33 mouse cellular contexts compared by ENCODE assay signal in genomic region chr16:30253900-30254299, GRCm38 (mm10). TPM values are rescaled to one million over a fixed set of nuclear protein-coding genes. Genes with fewer than 3 reads are reported as not detected.
"Had no signal": no experiment of that assay in that cellular context is flagged by ENCODE, and none has a peak within 500 bp of the region (broad histone marks: within the 10 kb centered on the region; RNA-seq: fewer than 3 reads in every experiment).

No protein-coding gene starts in this region.

- ATAC-seq: forebrain, postnatal 0 days; hindbrain, embryonic 16.5 days; inflammation-experienced regulatory T-cells, adult 6 months; intestine, embryonic 15.5 days had no signal

- H3K27ac ChIP-seq: heart, adult 2 months; heart, embryonic 13.5 days; heart, embryonic 15.5 days; hindbrain, embryonic 10.5 days; hindbrain, embryonic 12.5 days; hindbrain, embryonic 14.5 days; intestine, embryonic 15.5 days; kidney, embryonic 15.5 days; kidney, postnatal 0 days; layer of hippocampus, adult 2 months; left cerebral cortex, adult 2 months; limb, embryonic 10.5 days; limb, embryonic 12.5 days; liver, embryonic 13.5 days had no signal

- DNase-seq: forebrain, postnatal 0 days; gastrocnemius, postnatal 14 days; gastrocnemius, postnatal 36 days; heart, adult 11 months; heart, adult 2 months; heart, postnatal 14 days; heart, postnatal 36 days; kidney, postnatal 14 days; liver, embryonic 13.5 days; lung, adult 18-20 months had no signal

- H3K4me3 ChIP-seq: heart, adult 2 months; heart, embryonic 13.5 days; heart, embryonic 15.5 days; hindbrain, embryonic 10.5 days; hindbrain, embryonic 12.5 days; intestine, embryonic 15.5 days; kidney, embryonic 15.5 days; layer of hippocampus, adult 2 months; left cerebral cortex, adult 2 months; limb, embryonic 10.5 days; limb, embryonic 12.5 days; liver, embryonic 13.5 days had no signal

- H3K9me3 ChIP-seq: heart, embryonic 13.5 days; heart, embryonic 15.5 days; hindbrain, embryonic 10.5 days; hindbrain, embryonic 12.5 days; intestine, embryonic 15.5 days; kidney, embryonic 15.5 days; limb, embryonic 10.5 days; limb, embryonic 12.5 days; liver, embryonic 13.5 days had no signal

- H3K4me2 ChIP-seq: heart, embryonic 11.5 days; heart, embryonic 13.5 days; heart, embryonic 15.5 days; hindbrain, embryonic 12.5 days; hindbrain, embryonic 14.5 days; intestine, embryonic 15.5 days; kidney, embryonic 15.5 days; limb, embryonic 12.5 days; liver, embryonic 13.5 days had no signal

- H3K9ac ChIP-seq: forebrain, postnatal 0 days; heart, embryonic 13.5 days; heart, embryonic 15.5 days; hindbrain, embryonic 12.5 days; hindbrain, embryonic 14.5 days; intestine, embryonic 15.5 days; kidney, embryonic 15.5 days; limb, embryonic 12.5 days; liver, embryonic 13.5 days had no signal

- H3K27me3 ChIP-seq: intestine, embryonic 15.5 days had no signal

- H3K36me3 ChIP-seq: heart, embryonic 13.5 days; heart, embryonic 15.5 days; hindbrain, embryonic 10.5 days; hindbrain, embryonic 12.5 days; intestine, embryonic 15.5 days; kidney, embryonic 15.5 days; limb, embryonic 10.5 days; limb, embryonic 12.5 days; liver, embryonic 13.5 days had no signal

RNA-seq across cellular contexts. Expression of gene Cpn2, which starts 13.4 kb away (rescaled TPM):
- total RNA-seq: forebrain, postnatal 0 days; gastrocnemius, postnatal 14 days; gastrocnemius, postnatal 36 days; layer of hippocampus, adult 2 months; layer of hippocampus, postnatal 10 days; layer of hippocampus, postnatal 25 days; left cerebral cortex, adult 2 months; left cerebral cortex, postnatal 14 days; left cerebral cortex, postnatal 36 days had no signal
- polyA plus RNA-seq: forebrain, postnatal 0 days; gonadal fat pad, adult 2 months; heart, embryonic 11.5 days; heart, embryonic 13.5 days; heart, embryonic 15.5 days; hindbrain, embryonic 10.5 days; hindbrain, embryonic 12.5 days; hindbrain, embryonic 14.5 days; hindbrain, embryonic 16.5 days; inflammation-experienced regulatory T-cells, adult 6 months; kidney, postnatal 0 days; limb, embryonic 10.5 days; limb, embryonic 12.5 days; limb, embryonic 14.5 days had no signal

RNA-seq across cellular contexts. Expression of gene Lrrc15, which starts 29.2 kb away (rescaled TPM):
- total RNA-seq: left cerebral cortex, adult 2 months; left cerebral cortex, postnatal 36 days had no signal
- polyA plus RNA-seq: liver, embryonic 13.5 days had no signal

RNA-seq across cellular contexts. Expression of gene Gp5, which starts 56.7 kb away (rescaled TPM):
- total RNA-seq: gastrocnemius, adult 18-20 months; gastrocnemius, adult 8-10 months; gastrocnemius, postnatal 36 days had no signal
- polyA plus RNA-seq: inflammation-experienced regulatory T-cells, adult 6 months had no signal
